Mouse (Mus musculus) lung, postnatal 0 days (tissue): ENCODE results near the gene Ccser1. TPM values are rescaled to one million over a fixed set of nuclear protein-coding genes. Genes with fewer than 3 reads are reported as not detected.

Experiments used
- ATAC-seq: fragments of 200-750 bp; cut with Nextera tagmentation; 2 replicates; pipeline ENCODE4 v1.8.0; 2017; ENCODE audit warnings: moderate library complexity
- DNase-seq: peaks from one replicate; pipeline ENCODE4 v3.0.0-alpha.2; 2016; ENCODE audit warnings: low spot score
- H3K27ac ChIP-seq: fragments of 300-500 bp; sonication (generic); 2 replicates; pipeline ENCODE4 v1.5.1; 2014; ENCODE audit warnings: antibody characterized with exemption, mild to moderate bottlenecking, low read length, mixed read lengths
- H3K27me3 ChIP-seq: fragments of 300-500 bp; sonication (generic); replicated peaks from 2 replicates; pipeline ENCODE4 v1.6.1; 2014; ENCODE audit warnings: low read length, mixed read lengths; ENCODE audit not compliant: insufficient read depth
- H3K36me3 ChIP-seq: fragments of 300-500 bp; sonication (generic); 2 replicates; pipeline ENCODE4 v1.6.1; 2014; ENCODE audit warnings: low read length, mixed read lengths; ENCODE audit not compliant: insufficient read depth
- H3K4me1 ChIP-seq: fragments of 300-500 bp; sonication (generic); 2 replicates; pipeline ENCODE4 v1.6.1; 2014; ENCODE audit warnings: antibody characterized with exemption, low read depth, low read length, mixed read lengths; ENCODE audit not compliant: insufficient read depth
- H3K4me2 ChIP-seq: fragments of 300-500 bp; sonication (generic); replicated peaks from 2 replicates; pipeline ENCODE4 v1.6.1; 2014; ENCODE audit warnings: low read depth, mild to moderate bottlenecking, low read length, moderate library complexity, mixed read lengths
- H3K4me3 ChIP-seq: fragments of 300-500 bp; sonication (generic); 2 replicates; pipeline ENCODE4 v1.5.1; 2014; ENCODE audit warnings: low read depth, low read length
- H3K9ac ChIP-seq: fragments of 300-500 bp; sonication (generic); replicated peaks from 2 replicates; pipeline ENCODE4 v1.6.1; 2014; ENCODE audit warnings: low read depth, mild to moderate bottlenecking
- H3K9me3 ChIP-seq: fragments of 300-500 bp; sonication (generic); 2 replicates; pipeline ENCODE4 v1.6.1; 2016; ENCODE audit warnings: low read length, mixed read lengths
- CTCF ChIP-seq: IDR thresholded peaks from 2 replicates; pipeline ENCODE4 v1.5.1; 2016; ENCODE audit warnings: antibody characterized with exemption, mild to moderate bottlenecking
- EP300 ChIP-seq: IDR thresholded peaks from 2 replicates; pipeline ENCODE4 v1.6.1; 2016; ENCODE audit warnings: antibody characterized with exemption, mild to moderate bottlenecking, control low read depth
- WGBS: fragments of 180-500 bp; shearing (Covaris S2); extraction: QIAGEN DNeasy Blood & Tissue Kit; methylation state at CpG from one replicate; pipeline ENCODE4 v1.1.7; 2014; 5-methylcytosine and 5-hydroxymethylcytosine counted together
- polyA plus RNA-seq: library from polyadenylated mRNA; unstranded; fragments of >200 nt; fragmentation: Nextera tagmentation; extraction: Ambion mirVana; gene quantifications from 2 replicates; pipeline ENCODE4 v1.2.1, GENCODE M21; 2015

The Ccser1 gene
- polyA plus RNA-seq, 1 experiment from 2014 or later, result 7.5 TPM

DNA sequence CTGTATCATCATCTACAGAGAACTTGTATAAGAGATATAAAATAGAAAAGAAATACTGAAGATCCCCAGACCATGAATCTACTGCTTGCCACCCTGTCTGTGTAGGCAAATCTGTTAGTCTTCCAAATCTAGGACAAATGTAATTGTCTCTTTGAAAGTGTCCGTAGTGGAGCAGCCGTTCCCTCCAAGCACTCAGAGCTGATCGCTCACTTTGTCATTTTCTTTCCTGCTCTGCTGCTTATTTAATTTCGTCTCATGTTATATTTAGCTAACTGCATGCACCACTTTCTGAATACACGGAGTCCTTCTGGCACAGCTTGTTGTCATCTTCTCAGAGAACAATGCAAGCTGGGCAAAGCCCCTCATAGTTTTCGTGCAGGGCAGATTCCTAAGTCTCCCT, 1018.6 kb downstream of the Ccser1 start:
- Histone ChIP-seq H3K4me3 (no peak overlapping the region), H3K36me3 (no peaks in the 10 kb centered on the region), H3K27me3 (no peaks in the 10 kb centered on the region), H3K27ac (no peak overlapping the region), H3K4me2 (no peak overlapping the region), H3K9ac (no peak overlapping the region), H3K4me1 (no peaks in the 10 kb centered on the region), H3K9me3 (no peaks in the 10 kb centered on the region)
- TF ChIP-seq CTCF (no peak), EP300 (no peak)
- 66% methylated on average over 6 of the region's 6 CpGs for WGBS
- DNase-seq (no peak), ATAC-seq (no peak)

DNA sequence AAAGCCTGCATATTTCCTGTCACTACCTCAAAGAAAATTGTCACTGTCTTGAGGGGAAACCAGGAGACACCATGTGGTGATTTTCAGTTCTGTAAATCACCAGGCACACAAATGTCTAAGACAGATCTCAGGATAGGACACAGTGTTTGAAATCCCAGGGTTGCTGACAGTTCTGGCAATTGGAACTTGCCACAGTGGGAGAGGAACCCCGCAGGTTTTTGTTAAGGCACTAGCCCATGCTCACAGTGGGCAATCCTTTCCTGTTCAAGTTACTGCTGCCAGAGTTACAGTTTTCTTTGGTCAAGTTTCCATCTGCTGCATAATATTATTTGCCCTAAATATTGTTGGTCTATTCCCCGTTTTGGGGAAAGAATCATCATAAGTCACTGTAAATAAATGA, 1024.9 kb downstream of the Ccser1 start:
- ATAC-seq, result no peak
- no peak overlapping the region for H3K4me3 ChIP-seq
- WGBS, result 40% methylated on average over 2 of the region's 2 CpGs

DNA sequence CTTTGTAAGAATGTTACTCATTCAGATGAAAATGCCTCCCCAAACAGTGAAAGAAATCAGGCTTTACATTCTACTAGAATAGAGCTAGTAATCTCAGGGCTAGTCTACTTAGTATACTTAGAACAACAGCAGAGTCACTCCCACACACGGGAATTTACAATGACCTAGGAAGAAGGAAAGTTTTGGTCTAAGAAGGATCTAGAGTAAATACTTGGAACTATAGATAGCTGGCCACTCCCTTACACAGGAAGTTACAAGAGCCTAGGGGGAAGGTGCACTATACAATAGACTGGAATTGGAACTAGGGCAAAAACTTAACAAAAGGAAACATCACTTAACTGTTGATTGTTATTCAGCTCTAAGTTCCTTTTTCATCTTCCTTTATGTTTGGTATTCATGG, 1041.7 kb downstream of the Ccser1 start:
- no peak overlapping the region for H3K4me2 ChIP-seq
- no peak for ATAC-seq
- H3K9me3 ChIP-seq, result no peaks in the 10 kb centered on the region
- H3K4me1 ChIP-seq, result no peaks in the 10 kb centered on the region
- H3K27me3 ChIP-seq, result no peaks in the 10 kb centered on the region
- H3K9ac ChIP-seq, result no peak overlapping the region
- no peak overlapping the region for H3K4me3 ChIP-seq
- WGBS, result 32% methylated on average over 1 of the region's 1 CpGs
- no peak for DNase-seq
- TF ChIP-seq EP300, result no peak
- TF ChIP-seq CTCF, result no peak
- H3K36me3 ChIP-seq, result no peaks in the 10 kb centered on the region
- H3K27ac ChIP-seq, result no peak overlapping the region

More for the DNA sequence above, 1024.9 kb downstream of the Ccser1 start:
- Histone ChIP-seq H3K9ac (no peak overlapping the region), H3K4me1 (no peaks in the 10 kb centered on the region), H3K27ac (no peak overlapping the region), H3K36me3 (no peaks in the 10 kb centered on the region), H3K4me2 (no peak overlapping the region), H3K27me3 (no peaks in the 10 kb centered on the region), H3K9me3 (no peaks in the 10 kb centered on the region)
- no peak for DNase-seq
- no peak for TF ChIP-seq EP300
- TF ChIP-seq CTCF, result no peak

DNA sequence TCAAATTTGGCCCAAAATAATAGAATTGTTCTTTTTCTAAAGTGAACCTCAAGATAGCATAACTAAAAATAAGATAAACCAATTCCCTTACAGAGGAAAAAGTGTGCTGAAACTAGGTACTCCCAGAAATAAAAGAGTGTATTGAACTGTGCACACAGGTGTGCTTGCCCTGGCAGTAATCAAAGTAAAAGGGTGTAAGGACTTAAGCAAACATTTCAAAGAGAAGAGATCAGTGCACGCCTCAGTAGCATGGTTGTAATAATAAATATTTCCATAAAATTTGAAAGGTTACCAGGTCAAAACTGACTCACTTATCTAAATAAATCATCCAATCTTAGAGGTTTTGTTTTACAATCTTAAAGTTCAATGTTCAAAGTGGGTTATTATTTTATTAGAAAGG, 1083.8 kb downstream of the Ccser1 start:
- ATAC-seq (no peak), DNase-seq (no peak)
- Histone ChIP-seq H3K9ac (no peak overlapping the region), H3K27me3 (no peaks in the 10 kb centered on the region), H3K36me3 (no peaks in the 10 kb centered on the region), H3K4me1 (no peaks in the 10 kb centered on the region), H3K4me3 (no peak overlapping the region), H3K9me3 (no peaks in the 10 kb centered on the region), H3K4me2 (no peak overlapping the region), H3K27ac (no peak overlapping the region)
- 18% methylated on average over 1 of the region's 1 CpGs for WGBS
- TF ChIP-seq CTCF (no peak), EP300 (no peak)

DNA sequence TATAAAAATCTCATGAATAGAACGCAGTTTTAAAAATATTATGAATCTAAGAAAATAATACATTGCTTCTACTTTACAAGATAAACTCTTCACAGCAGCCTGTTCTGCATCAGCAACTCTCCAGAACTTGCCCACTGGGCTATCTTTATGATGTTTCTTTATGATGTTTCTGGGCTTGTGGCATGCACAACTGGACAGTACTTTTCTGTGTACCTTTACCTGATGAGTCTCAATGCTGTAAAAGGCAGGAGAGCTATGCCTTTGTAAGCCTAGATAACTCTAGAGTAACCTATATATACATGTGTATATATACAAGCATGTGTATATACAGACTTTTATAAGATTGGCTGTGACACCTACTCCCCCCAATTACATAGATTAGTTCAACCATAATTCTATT, 1084.4 kb downstream of the Ccser1 start:
- H3K27me3 ChIP-seq, result no peaks in the 10 kb centered on the region
- H3K4me1 ChIP-seq, result no peaks in the 10 kb centered on the region
- DNase-seq (no peak), ATAC-seq (no peak)
- no peak overlapping the region for H3K27ac ChIP-seq
- WGBS, result 55% methylated on average over 1 of the region's 1 CpGs
- no peak overlapping the region for H3K4me2 ChIP-seq
- no peak overlapping the region for H3K4me3 ChIP-seq
- H3K9ac ChIP-seq, result no peak overlapping the region
- TF ChIP-seq CTCF (no peak), EP300 (no peak)
- no peaks in the 10 kb centered on the region for H3K36me3 ChIP-seq
- no peaks in the 10 kb centered on the region for H3K9me3 ChIP-seq

DNA sequence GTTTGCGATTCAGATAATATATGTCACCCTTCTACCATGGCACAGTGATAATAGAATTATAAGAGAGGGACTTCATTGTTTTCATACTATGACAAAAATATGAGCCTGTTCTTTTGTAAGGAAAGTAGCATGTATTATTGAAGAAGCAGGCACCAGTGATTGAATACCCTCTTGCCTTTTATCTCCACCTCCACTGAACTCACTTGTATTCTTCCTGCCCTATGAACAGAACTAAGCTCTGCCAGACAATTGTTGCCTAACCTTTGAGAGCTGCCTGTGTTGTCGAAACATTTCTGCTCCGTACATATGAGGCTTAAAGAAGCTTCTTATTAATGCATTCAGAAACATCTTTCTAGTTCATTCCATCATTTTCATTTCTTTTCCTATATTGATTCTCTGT, 1101.1 kb downstream of the Ccser1 start:
- 85% methylated on average over 3 of the region's 3 CpGs for WGBS
- Histone ChIP-seq H3K9ac (no peak overlapping the region), H3K4me1 (no peaks in the 10 kb centered on the region), H3K36me3 (no peaks in the 10 kb centered on the region), H3K4me3 (no peak overlapping the region), H3K9me3 (no peaks in the 10 kb centered on the region), H3K27ac (no peak overlapping the region), H3K27me3 (no peaks in the 10 kb centered on the region), H3K4me2 (no peak overlapping the region)
- no peak for DNase-seq
- no peak for ATAC-seq
- TF ChIP-seq EP300 (no peak), CTCF (no peak)
